Mouse (Mus musculus) adrenal gland, postnatal 4 days (tissue): Measurements from ENCODE around the gene Tmem135. TPM values are rescaled to one million over a fixed set of nuclear protein-coding genes. Genes with fewer than 3 reads are reported as not detected.

Experiments used
- DNase-seq, 2 experiments: peaks; one replicate each; pipeline ENCODE4 v3.0.0; 2021 to 2022; ENCODE audit warnings: low spot score in 2 of 2, mixed read lengths in 2 of 2
- total RNA-seq, 2 experiments: library from RNA; stranded (reverse); gene quantifications; 2 replicates each; pipeline ENCODE4 v1.2.3; 2021

Gene Tmem135
- total RNA-seq, 2 experiments from 2014 or later: 82.0 to 87.5 TPM

- no peak for DNase-seq
These were observed 146.0 kb downstream of the Tmem135 start for GRCm38 (mm10) chr7:89257871-89258502.

DNA sequence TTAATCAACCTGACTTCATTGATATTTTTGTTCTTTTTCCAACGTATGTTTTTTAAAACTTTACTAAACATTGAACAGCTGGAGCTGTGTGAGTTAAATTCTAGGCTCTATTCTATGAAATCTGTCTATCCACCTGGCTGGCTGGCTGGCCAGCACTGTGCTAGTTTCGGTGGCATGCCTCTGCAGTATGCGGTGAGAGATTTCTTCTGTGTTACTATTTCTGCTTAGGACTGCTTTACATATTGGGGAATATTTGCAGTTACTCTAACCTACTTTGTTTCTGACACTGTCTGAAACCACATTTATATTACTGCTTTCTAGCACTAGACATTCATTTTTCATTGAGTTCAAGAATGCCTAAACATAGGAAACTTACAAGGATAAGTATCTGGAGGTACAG is 150.2 kb downstream of the Tmem135 start:
- no peak for DNase-seq

DNA sequence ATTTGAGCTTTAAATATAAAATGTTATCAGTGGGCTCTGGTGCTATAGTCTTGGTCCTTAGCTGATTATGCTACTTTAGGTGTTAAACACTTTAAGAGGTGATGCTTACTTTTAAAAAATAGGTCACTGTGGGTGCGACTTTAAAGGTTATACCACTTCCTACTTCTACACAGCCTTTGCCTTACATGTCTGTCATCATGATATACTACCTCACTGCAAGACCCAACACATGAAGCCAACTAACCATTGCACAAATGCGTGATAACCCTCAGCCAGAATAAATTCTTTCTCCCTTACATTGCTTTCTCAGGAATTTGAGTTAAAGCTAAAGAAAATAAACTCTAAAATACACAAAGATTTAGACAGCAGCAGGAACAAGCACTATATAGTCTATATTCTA is 150.7 kb downstream of the Tmem135 start:
- DNase-seq: no peak

GRCm38 (mm10) chr7:89251880-89252453 is 152.1 kb downstream of the Tmem135 start:
- DNase-seq: no peak

DNA sequence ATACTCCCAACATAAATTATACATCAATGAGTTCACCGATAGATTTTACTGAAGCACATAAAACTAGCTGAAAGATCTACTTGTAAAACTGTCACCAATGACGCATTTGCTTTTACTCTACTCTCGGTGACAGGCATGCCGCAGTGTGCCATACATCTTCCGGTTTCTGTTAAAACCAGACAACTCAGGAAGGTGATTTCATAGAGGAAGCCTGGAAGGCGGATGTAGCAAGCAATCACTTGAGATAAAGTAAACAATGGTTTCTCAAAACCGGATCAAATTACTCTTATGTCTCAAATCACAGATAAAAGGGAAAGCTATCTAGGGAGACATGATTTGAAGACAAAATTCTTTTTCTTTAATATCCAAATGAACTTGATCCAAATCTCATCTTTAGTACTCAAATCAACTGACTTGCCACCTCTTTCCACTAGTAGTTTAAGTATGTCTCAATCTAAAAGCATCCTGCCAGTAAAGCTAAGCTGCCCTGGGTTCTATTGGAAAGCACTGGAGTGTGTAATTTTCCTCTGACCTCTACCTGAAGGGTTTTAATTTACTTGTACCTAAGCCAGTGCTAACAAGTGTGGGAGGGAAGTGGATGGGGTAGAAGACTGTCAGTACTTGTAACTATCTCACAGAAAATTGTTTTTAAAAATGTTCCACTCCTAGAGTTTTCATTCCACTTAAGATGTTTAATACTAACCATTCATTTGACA is 155.7 kb downstream of the Tmem135 start:
- no peak for DNase-seq

DNA sequence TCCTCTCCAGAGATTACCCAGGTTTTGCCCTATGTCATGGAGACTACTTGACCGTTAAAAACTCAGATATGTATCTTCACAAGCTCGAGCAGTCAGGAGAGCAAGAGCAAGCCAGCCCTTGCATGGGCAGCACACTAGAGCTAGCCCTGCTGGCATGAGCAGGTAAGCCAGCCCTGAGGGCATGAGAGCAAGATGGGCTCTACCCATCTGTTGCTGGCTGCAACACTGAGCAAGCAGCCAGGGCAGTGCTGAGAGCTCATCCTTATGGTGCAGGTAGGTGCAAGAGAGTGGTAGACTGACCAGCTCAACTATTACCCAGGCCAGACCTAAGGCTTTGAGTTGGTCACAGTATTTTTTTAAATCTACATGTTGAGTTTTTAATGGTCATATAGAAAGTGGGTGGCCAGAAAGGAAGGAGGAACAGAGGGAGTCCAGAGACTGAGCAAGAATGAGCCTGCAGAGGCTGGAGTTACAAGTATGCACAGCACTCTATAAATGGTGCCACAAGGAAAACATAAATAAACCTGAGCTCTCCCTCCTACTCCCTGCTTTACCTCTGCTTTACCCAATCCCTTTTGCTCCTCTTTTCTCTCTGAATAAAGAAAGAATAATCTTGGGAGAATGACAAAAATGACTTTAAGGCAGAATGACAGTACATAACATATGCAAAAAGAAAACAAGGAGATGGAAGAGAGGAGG is 156.9 kb downstream of the Tmem135 start:
- no peak for DNase-seq

DNA sequence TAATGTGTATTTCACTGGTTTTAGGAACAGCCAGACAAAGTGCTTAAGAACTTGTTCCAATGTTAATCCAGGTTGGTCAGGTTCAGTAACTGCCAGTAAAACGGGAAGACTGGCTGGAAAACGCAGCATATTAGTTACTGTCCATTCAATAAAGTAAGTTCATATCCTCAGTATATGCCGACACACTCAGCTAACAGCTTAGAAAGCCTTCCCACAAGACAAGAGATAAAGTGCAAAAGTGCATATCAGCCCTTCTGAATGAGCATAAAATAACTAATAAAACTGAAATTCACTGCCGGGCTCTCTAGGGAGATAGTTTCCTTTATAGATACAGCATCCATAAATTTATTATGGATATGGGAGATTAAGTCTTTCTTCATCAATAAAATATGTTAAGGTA is 161.5 kb downstream of the Tmem135 start:
- DNase-seq: no peak

DNA sequence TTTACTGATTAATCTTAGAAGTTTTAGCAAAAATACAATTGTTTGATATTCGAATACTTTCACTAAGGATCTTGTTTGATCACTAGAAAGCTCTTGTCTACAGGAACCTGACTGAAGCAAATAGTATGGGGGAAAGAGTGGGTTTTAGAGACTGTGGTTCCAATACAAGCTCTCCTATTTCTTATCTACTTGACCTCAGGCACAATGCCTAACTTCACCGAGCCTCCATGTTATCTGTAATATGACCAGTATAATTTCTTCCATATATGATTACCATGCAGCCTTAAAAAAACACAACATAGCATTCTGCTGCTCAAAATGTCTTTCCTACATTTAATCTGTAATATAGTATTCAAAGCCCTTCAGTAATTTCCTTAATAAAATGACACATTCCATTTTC is 161.9 kb downstream of the Tmem135 start:
- no peak for DNase-seq

DNA sequence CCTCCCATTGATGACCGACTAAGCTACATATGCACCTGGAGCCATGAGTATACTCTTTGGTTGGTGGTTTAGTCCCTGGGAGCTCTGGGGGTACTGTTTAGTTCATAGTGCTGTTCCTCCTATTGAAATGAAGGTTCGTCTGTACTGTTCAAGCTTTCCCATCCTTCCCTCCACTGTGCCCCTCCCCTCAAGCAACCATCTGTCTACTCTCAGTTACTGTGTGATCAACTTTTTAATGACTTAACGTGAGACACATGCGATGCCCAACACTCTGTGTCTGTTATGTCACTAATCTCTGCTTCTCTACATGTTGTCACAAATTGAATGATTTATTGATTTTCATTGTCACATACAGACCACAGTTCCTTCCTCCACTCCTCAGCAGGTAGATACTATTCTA is 164.4 kb downstream of the Tmem135 start:
- no peak for DNase-seq

DNA sequence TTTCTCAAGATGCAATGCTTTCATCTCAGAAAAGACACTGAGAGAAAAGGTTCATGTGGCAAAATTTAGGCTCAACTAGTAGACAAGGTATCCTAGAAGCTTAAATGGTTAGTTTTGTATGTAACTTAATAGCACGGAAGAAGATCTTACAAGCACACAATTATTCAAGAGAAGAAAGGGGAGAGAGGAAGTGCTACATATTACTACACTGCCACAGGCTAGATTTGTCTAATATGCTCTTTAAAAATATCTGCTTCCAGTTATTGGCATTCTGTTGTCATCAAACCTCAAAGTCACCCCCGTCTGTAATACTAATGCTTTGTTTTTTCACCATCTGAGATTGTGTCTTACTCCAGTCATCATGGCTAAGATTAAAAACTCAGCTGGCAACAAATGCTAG is 167.4 kb downstream of the Tmem135 start:
- DNase-seq: no peak

DNA sequence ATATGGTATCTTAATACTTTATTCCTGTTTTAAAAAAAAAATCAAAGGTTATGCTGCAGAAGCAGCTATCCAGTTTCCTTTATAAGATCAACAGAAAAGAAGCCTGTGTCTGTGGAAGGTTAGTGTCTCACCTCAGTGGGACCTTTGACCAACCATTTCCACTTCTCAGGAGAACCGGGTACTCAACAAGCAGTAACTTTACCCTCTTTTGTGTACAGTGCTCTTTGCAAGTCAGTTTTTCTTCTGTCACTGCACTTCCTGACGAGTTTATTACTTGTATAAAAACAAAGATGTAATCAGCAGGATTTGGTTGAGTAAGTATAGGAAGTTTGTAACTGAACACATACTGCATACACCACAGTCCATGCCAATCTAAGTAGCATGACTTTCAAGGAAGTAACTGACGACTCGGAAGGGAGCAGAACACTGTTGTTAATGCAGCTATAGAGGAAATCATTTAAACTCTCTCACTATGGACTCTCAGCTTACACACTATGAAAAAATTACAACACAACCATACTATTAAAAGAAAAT is 168.0 kb downstream of the Tmem135 start:
- DNase-seq: no peak

DNA sequence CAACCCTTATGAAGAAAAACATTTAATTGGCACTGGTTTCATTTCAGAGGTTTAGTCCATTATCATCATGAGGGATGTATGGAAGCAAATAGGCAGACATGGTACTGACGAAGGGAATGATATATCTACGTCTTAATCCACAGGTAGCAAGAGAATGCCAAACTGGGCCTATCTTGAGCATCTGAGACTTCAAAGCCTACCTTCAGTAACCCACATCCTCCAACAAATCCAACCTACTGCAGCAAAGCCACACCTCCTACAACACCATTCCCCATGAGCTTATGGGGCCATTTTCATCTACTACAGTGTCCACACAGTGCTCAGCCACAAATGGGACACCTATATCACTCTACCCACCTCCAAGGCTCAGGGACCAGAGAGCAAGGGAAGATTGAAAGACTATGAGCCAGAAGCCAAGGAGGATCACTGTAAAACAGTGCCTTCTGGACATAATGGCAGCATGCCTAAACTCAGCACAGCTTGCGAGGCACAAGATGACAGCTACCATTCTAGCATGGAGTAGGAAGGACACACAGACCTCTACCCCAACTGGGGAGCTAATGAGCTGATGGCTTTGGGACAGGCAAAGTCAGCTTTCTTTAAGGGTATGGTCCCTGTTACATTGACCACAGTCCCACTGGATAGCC is 171.4 kb downstream of the Tmem135 start:
- no peak for DNase-seq

DNA sequence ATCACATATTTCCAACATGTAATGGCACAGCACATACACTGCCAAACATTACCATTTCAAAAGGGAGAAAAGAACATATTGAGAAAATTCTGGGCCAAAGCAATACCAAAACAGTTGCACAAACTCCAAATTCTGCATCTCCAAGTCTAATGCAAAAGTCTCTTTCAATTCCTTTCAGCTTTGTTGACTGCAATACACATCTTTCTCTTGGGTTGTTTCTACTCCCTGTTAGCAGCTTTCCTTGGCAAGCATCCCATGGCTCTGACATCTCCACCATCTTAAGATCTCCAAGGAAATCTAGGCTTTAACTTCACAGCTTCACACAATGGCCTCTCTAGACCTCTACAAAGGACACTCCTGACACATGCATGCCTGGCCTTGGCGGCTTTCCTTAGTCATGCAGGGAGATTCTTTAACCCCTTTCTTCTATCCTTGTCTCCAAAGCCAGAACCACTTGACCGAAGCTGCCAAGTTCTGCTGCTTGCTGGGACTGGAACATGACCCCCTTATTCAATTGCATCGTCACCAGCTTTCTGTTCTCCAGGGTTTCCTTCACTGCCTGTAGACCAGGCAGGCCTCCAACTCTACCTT is 172.7 kb downstream of the Tmem135 start:
- no peak for DNase-seq

GRCm38 (mm10) chr7:89222609-89223008 is 181.4 kb downstream of the Tmem135 start:
- no peak for DNase-seq

DNA sequence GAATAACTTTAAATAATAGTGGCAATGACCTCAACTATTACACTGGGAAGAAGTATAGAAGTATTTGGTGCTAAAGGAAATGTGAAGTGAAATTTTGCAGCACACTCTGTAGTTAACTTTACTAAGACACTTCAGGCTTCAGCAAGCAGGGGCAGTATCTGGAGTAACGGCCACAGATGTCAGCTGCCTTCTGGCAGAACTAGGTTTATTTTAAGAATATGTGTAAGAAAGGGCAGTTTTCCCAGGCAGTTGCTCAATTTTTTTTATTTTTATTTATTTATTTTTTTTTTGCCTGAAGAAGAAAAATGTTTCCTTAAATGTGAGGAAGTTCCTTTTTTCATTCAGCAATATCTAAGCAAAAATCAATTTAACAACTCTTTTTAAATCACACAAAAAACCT is 187.4 kb downstream of the Tmem135 start:
- no peak for DNase-seq

DNA sequence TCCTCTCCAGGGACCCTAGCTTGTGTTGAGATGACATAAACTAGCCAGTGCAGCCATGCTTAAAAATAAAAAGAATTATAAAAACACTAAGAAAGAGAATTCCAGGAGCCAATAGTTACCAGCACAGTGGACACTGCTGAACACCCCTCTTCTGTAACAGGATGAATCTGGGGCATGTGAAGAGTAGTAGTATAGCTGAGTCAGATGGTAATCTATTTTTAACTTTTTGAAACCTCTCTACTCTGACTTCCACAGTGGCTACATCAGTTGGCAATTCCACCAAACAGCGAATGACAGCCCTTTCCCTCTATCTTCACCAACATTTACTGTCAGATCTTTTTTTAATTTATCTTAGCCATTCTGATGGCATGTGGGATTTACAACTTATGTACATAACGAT is 187.9 kb downstream of the Tmem135 start:
- no peak for DNase-seq

DNA sequence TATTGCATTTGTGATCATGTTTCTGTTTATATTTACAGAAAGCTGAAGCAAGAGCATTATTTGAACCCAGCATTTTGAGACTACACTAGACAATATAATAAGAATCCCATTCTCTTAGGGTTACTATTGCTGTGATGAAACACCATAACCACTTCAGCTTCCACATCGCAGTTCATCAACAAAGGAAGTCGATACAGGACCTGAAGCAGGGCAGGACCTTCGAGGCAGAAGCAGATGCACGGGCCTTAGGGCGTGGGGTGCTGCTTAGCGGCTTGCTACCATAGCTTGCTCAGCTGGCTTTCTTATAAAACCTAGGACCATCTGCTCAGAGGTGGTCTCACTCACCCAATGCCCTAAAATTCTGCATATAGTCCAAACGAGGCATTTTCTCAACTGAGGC is 188.3 kb downstream of the Tmem135 start:
- no peak for DNase-seq

- DNase-seq: no peak
These were observed 193.5 kb downstream of the Tmem135 start for GRCm38 (mm10) chr7:89210506-89210905.

DNA sequence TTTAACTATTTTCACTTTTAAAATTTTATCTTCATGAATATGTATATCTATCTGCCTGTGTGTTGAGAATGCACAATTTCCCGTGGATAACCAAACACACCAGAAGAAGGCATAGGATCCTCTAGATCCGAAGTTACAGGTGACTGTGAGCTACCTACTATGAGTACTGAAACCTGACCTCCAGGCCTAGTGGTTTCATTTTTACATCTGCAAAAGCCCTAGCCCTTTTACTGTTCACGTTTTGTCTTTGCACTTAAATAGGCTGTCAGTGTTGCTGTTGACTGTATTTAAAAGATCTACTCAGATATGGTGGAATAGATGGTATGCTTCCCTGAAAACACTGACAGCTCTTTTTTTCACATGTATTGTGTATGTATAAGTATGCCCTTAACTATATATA is 197.9 kb downstream of the Tmem135 start:
- no peak for DNase-seq

DNA sequence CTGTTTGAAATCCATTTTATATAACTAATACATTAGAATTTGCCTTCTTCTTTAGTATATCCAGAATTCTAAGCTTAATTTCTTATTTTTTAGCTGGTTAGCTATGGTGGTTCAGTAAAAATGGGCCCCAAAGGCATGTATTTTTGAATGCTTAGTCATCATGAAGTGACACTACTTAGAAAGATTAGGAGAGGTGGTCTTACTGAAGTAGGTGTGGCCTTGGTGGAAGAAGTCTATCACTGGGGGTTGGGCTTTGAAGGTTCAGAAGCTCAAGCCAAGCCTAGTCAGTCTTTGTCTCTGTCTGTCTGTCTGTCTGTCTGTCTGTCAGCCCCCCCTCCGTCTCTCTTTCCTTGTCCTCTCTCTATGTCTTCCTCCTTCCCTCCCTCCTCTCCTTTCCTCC is 198.6 kb downstream of the Tmem135 start:
- no peak for DNase-seq

DNA sequence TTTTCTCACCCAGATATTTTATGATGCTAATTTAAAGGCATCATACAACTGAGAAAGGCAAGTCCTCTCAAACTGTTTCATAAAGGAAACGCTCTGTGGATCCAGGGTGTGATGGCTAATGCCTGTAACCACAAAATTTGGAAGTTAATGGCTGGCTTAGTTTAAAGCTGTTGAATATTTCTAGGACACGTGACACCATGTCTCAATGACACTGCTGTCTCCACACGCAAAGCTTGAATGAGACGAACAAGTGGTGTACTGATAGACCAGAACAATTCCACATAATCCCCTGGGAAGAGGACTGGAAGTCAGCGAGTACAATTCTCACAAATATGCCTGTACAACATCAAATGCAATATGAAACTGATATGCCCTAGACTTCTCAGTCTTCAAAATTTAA is 200.9 kb downstream of the Tmem135 start:
- DNase-seq: no peak
